Mouse (Mus musculus): ENCODE data around the gene Cpa4.

DNA sequence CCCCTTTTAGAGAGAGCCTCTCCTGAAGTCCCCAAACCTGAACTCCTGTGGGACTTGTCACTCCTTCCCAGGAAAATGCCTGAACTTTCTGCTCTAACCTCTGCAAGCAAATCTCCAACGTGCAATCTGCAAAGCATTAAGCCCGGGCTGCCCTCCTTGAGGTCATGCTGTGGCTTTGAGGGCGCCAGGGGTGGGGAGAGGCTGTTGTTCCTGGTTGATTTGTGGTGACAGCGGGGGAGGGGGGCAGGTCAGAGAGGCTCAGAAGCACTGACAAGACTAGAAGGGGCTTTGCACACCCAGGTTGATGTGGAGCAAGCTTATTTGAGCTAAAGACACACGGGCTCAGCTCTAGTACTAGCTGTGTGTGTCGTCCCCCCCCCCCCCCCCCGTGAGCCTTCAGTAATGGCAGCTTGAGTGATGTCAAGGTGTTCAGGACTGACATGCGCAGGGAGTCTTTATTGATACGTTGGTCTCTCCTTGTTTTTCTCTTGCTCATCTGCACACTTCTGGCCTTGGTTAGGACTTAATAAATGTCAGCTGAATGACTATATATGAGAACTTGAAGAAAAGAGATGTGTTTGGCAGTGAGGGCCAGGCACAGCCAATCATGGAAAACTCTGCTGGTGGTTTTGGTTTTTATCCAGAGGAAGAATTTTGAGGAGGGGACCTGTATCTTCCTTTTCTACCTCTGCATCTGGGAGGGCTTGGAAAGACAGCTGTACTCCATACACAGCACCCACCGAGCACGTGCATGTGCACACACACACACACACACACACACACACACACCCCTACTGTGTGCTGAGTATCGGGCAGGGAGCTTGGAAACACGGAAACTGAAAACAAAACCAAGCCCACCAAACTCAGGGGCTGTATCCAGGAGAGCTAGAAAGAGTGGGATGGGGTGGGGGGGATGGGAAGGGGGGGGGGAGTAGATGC lies 49.1 kb downstream of the Cpa4 start:
- no peak for TF ChIP-seq CTCF (IDR thresholded peaks at IDR 0.05; ENCODE audit: low read depth)
- no peak for TF ChIP-seq EP300 (IDR thresholded peaks at IDR 0.05; ENCODE audit: low read depth)

Measured in liver, postnatal 0 days (tissue).